Mouse (Mus musculus): ENCODE measurements at regions not wholly inside any gene's neighbourhood (a gene's known extent, or its start where the extent isn't known, plus 50 kb on each side); places are given as distances from the start of the nearest gene placed in this dataset.

DNA sequence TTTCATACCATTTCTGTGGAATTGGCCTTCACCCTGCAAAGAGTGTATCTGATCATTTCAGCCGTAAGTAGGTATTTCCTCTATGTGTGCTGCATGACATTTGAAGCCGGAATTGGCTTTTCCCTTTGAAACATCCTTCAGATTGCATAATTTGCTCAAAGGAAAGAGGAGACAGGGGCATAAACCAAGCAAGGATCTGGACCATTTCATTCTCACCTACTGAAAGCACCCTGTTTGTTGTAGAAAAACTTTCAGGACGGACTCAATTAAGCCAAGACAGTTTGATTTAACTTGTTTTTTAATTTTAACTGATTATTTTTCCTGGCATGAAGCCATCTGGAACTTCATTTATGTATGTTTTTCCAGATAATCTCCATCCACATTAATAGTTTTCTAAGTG is 340.0 kb upstream of the Jag1 start:
- TF ChIP-seq CTCF (IDR thresholded peaks at IDR 0.05; ENCODE audit: extremely low read depth, insufficient read depth, low read length) (no peak), POLR2A (IDR thresholded peaks at IDR 0.05; ENCODE audit: extremely low read depth, insufficient read depth, low read length) (no peak)
